Mouse (Mus musculus) adrenal gland, postnatal 10 days (tissue): ENCODE data around the gene Cenps. TPM values are rescaled to one million over a fixed set of nuclear protein-coding genes. Genes with fewer than 3 reads are reported as not detected.

Source experiments
- DNase-seq: peaks from one replicate; pipeline ENCODE4 v3.0.0; 2021; ENCODE audit warnings: mixed read lengths
- total RNA-seq, 2 experiments: library from RNA; stranded (reverse); gene quantifications; 2 replicates each; pipeline ENCODE4 v1.2.3; 2021

Gene Cenps
- total RNA-seq, 2 experiments from 2014 or later = 7.8 to 11.0 TPM

DNA sequence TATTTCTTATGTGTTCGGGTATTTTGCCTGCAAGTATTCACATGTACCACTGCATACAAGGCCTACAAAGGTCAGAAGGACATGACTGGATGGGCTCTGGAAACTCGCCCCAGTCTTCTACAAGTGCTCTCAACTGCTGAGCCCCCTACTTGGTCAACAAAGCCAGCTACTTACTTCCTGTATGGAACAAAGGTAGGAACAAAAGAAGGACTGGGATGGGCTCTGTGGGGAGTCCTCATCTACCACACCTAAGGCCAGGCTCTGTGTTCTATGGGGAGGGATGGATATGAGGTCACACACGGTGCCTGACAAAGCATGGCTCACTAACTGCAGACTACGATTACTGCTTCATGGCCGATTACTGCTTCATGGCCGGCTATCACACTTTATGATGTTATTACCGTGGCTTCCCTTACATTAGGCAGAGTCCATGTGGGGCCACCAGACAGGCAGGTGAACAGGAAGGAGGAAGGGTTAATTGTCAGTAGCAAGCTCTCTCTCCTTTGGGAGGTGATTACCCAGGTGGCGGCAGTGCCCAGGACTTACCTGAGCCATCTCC, 20.1 kb upstream of the Cenps start:
- no peak for DNase-seq

DNA sequence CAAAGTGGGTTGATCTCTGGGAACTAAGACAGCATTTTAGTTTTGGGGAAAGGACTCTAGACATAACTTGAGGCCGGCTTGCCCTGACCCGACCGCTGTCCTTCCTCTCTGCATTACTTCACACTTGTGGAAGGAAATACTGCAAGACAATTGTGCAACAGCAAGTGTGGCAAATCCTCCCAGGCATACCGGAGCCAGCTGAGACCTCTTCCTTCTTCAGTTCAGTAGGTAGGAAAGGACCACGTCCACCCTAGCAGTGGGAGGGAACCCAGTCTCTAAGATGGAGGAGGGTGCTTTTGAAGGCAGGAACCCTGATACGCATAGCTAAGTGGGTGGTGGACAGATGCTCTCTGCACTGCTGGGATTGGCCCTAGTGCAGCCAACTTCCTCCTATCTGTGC, 18.3 kb upstream of the Cenps start:
- no peak for DNase-seq

DNA sequence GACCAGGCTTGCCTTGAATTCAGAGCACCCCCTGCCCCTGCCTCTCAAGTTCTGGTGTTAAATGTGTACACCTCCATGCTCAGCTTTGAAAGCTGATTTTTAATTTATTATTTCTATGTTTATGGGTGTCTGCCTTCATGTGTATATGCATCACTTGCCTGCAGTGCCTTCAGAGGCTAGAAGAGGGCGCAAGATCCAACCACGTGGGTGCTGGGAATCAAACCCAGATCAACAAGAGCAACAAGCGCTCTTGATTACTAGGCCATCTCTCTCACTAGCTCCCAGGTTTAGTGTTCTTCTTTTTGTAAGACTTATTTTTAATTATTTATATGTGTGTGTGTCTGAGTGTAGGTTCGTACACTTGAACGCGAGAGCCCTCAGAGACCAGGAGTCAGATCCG, 17.4 kb upstream of the Cenps start:
- no peak for DNase-seq

DNA sequence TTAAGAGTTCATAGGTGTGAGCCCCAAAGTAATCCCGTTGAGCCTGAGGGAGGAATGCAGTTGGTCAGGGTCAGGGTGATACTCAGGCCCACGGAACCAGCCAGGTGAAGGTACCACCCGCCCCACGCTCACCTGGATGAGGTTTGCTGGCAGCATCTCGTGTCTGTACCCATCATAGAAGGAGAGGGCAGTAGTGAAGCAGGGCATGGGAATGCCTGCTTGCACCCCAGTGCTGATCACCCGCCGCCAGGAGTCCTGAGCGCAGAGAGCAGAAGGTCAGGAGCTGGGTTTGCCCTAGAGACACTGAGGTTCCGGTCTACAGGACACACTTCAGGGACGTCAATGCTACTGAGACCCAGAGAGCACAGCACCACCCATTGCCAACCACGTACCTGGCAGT, 13.3 kb upstream of the Cenps start:
- no peak for DNase-seq

DNA sequence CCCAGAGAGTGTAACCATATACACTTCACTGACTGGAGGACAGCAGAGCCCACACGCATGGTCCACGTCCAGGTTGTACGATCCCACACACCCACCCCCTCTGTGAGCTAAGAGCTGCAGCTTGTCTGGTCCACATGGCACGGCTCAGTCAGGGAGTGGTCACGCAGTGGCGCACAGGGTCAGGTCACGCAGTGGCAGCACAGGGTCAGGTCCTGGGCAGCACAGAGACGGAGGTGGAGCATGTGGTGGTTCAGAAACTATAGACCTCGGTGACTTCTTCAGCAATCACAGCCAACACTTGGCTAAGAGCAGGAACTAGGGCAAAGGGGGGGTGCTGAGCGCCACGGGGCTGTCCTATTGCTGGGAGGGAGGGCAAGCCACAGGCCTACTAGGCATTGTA, 12.8 kb upstream of the Cenps start:
- peak; percentile 72 for DNase-seq

DNA sequence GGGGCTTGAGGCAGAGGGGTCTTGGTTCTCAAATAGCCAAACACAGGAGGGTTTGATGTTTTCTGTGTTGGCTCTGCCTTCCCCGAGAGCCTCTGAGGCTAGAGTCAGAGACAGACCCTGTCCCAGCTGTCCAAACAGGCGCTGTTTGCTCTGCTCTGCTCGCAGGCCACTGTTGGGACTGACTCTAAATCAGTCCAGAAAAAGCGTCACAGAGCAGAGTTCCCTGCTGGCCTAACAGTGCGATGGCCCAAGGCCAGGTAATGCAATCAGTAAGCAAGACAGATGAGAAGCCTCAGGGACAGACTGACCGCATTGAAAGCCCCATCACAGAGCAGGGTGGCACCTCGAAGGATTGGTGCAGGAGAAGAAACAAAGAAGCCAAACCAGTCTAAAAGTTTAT, 12.2 kb upstream of the Cenps start:
- peak; percentile 82 for DNase-seq

DNA sequence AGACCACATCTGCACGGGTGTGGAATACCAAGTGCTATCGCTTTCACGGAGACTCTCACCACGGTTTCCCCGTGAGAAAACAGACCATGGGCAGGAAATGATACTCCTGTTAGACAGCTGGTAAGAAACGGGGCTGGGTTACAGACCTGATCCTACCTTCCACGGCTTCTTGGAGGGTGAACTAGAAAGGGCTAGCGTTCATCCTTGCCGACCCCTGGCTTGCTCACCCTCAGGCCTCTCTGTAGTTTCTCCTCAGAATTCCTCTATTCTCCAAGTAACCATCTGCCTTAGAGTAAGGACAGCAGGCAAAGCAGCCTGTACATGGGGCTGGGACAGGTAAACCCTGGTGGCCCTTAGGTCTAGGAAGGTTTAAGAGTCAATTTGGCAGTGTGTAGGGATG, 11.8 kb upstream of the Cenps start:
- DNase-seq = no peak

DNA sequence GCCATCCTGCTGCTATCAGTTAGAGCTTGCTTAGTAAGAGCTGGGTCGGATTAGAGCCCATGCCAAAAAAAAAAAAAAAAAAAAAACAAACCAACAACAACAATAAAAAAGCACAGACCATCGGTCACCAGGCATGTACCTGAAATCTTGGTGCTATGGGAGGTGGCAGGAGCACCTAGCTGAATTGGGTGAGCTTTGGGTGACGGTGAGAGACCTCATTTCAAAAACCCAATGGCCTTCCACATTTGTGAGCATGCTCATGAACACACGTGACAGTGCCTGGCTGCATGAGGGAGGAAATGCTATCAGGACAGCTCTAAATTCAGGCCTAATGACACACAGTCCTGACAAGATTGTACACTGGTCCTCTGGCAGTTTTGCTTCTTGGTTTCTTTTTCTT, 10.7 kb upstream of the Cenps start:
- no peak for DNase-seq

DNA sequence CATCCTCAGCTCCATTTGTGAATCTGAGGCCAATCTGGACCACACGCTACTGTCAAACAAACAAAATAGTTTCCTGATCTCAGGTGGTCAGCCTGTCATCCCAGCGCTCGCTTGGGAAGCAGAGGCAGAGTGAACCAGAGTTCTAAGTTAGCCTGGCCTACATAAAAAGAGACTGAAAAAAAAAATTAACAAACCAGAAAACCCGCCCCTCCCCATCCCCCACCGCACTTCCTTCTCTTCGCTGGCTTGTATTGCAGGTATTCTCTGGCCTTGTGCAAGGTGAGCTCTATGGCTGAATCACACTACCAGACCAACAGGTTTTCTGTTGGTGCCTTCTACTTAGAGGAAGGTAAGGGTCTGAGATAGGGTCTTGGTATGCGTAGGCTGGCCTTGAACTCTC, 10.1 kb upstream of the Cenps start:
- DNase-seq = no peak

DNA sequence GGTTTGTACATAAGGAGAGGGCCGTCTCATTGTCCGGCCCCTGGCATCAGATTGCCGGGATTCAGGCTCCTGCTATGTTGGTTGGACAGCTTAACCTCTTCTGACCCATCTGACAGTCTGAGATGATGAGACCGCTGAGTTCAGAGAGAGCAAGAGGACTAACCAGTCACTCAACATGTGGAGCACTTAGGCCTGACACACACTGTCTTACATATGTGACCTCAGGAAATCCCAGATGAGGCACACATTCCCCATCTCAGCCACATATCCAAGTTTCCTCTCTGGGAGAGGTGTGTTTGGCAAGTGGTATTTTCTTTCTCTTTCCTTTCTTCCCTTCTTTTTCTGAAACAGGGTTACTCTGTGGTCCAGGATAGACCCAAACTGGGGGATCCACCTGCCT, 7.7 kb upstream of the Cenps start:
- no peak for DNase-seq

DNA sequence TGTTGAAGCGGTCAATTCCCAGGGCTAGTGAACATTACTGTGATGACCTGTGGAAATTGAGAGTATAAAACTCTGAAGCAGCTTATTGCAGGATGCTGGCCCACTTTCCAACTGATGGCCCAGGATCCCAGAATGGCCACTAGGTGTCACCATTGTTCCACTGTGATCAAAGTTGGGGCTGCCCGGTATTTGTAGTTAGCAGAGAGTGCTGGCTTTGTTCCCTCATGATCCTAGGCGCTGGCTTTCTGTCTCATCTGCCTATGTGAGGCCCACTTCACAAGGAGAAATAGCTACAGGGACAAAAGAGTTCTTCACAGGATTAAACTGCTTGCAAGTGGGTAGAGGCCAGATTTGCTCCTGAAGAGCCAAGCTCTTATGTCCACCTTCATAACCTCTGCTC, 7.0 kb upstream of the Cenps start:
- DNase-seq = peak; percentile 88

DNA sequence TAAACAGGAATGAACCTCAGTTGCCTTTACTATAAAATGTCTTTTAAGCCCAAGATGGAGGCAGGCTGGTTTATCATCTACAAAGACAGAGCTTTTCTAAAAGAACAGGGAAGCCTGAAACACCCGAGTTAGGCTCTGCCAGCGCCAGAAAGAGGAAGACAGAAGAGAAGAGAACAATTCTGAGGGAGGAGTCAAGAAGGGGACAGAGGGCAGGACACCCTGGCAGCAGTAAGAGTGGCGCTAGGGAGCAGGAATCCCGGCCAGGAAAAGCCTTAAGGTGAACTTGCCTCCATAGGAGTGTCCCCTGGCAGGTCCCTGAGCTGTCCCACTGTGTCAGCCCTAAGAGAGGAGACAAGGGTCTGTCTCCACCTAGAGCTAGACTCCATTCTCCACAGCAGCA, 6.2 kb upstream of the Cenps start:
- DNase-seq = no peak

DNA sequence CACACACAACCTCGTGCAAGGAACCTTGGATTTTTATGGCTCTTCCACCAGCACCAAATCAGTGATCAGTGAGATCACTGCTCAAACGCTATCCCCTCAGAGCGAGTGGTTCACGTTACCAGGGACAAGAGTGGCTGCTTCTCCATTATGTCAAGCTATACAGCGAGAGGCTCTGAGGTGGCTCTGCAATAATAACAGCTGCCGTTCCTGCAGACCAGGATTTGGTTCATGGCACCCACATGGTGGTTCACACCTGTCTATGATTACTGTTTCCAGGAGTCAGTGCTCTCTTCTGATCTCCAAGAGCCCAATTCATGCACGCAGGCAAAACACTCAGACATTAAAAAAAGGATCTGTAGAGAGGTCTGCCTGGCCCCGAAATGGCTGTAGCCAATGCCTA, 1.1 kb upstream of the Cenps start:
- no peak for DNase-seq

DNA sequence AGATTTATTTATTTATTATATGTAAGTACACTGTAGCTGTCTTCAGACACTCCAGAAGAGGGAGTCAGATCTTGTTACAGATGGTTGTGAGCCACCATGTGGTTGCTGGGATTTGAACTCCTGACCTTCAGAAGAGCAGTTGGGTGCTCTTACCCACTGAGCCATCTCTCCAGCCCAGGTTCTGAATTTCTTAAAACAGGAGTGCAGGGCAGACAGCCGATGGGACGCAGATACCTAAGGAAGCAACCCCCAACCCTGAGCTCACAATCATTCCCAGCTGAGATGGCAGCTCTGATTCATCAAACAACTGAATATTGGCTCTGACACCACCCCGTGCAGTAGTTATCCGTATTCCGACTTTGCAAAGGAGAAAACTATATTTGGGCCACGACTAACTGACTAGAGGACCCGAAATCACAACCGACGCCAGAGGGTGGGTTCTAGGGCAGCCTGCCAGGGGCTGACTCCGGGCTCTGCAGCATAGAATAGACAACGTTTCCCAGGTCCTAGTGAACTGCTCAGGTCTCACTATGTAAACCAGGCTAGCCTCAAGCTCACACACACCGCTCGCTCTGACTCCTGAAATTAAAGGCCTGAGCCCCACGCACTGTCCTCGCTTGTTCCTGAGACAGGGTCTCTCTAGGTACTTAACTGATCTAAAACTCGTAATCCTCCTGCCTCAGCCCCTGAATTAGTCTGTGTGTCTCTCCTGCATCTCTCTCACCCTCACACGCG, 1.1 kb downstream of the Cenps start:
- DNase-seq = no peak

DNA sequence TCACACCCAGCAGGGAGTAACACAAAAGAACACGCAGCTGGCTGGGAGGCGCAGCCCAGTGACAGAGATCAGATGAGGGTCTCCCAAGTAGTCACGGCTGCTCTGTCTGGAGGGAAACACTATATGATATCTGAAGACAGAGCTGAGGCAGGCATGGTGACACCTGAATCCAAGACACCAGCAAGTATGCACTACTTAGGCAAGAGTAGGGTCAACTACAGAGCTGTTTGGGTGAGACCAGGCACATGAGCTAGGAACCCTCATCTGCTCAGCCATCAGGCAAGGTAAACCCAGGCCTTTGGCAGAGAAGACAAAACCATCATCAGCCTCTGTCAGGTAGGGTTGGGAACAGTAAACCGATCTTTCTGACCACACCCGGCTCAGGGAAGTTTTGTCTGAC, 4.0 kb downstream of the Cenps start:
- no peak for DNase-seq

DNA sequence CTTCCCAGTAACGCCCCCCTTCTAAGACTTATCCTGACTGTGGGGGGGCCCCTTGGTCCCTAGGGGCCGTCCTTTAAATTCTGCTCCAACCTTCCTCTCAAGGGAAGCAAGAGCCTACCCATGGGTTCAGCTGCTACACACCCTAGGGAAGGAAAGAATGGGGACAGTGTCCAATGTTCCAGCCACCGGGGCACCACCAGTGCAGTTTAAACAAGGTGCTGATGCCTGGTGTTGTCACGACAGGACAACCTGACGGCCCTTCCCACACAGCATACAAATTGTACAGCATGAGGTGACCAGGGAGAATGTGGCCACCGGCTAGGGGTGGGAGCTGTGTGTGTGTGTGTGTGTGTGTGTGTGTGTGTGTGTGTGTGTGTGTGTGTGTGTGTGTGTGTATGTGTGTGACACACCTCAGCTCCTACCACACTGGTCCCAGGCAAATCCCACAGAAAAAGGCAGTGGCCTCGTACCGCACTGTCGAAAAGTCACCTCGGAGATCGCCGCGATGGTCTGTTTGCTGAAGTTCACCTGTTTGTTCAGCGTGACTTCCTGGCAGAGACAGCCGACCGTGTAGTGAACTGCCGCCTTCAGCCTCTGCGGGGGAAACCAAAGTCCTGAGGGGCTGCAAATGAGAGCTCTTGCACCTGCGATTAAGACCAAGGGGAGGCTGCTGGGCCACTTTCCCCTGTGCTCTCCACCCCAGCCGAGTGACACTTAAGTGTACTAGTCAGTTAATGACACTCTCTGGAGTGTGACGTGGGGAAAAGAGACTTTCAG, 5.5 kb downstream of the Cenps start:
- no peak for DNase-seq

DNA sequence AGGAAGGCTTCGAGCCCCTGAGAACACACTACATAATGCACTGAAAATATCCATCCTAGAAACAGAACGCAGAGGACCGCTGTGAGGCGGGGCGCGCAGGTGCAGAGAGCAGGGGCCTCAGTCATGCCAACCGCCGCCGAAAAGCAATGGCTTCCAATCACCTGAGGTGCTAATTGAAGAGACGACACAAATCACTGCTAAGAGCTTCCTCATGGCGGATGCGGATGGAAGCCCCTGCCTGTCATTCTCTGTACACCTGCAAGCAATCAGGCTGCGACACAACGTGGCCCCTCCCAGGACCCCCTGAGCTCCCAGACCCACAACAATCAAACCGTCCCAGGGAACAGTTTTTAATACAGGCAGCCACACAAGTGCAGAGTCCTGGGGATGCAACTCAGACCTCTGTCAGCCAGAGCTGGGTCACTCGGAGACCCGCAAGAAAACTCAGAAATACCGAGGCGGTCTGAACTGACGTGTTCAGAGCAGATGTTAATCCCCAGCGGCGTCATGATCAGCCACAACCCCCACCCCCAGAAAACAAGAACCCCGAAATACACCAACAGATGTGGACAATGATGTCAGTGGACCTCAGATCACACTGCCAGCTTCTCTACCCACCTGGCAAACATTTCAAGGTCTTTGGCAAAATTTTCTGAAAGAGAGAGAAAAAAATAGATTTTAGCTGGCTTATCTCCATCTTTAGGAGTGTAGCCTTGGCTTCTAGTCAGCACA, 6.2 kb downstream of the Cenps start:
- DNase-seq = no peak

DNA sequence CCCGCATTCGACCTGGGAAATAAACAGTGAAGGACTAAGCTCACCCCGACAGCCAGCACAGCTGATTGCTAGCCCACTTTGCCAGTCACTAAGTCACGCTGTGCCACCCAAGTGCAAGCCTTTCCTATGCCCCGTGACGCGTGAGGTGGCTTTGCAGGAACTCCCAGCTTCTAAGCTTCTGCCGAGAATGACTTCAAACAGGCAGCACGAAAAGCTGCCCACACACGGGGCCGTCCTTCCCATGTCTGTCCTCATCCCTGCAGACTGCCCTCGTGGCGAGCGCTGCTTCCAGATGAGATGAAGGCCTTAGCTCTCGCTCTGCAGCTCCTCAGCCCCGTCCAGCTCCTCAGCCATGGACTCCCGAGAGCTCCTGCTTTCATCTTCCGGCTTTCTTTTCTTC, 9.0 kb downstream of the Cenps start:
- DNase-seq = no peak

DNA sequence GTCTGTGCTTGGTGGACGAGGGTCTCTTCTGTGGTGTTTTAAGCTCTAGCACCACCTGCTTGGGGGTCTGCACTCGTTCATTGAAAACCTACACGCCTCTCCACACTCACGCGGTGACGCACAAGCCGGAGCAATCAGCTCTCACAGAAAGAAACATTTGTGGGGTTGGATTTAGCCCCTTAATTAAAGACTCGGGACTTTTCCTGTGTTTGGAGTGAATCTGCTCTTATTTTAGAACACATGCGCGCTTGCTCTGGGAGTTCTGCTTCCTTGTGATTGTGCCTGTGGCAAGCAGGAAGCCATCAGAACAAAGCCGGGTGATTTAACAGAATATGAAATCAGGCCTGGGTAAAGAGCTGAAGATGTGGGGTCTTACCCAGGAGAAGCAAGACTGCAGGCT, 10.8 kb downstream of the Cenps start, which contains the start of gene Cort:
Gene Cort, minus strand, starts transcription at position 101 of the 400 bp plus-strand sequence.
- no peak for DNase-seq

DNA sequence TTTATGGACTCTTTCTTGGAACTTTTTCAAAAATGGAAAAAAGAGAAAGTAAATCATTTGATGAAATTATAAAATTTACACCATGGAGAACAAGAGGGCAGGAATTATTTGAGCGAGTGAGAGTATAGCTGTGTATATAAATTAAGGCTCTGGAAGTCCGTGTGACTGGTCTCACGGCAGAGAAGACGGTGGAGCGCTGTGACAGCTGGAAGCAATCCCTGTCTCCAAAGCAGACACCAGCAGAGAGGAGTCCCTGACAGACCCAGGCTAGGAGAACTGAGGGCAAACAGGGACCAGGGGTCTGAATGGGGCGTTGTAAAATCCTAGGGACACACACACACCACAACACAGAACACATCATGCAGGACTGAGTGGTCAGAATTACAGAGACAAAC, 11.3 kb downstream of the Cenps start:
- no peak for DNase-seq

DNA sequence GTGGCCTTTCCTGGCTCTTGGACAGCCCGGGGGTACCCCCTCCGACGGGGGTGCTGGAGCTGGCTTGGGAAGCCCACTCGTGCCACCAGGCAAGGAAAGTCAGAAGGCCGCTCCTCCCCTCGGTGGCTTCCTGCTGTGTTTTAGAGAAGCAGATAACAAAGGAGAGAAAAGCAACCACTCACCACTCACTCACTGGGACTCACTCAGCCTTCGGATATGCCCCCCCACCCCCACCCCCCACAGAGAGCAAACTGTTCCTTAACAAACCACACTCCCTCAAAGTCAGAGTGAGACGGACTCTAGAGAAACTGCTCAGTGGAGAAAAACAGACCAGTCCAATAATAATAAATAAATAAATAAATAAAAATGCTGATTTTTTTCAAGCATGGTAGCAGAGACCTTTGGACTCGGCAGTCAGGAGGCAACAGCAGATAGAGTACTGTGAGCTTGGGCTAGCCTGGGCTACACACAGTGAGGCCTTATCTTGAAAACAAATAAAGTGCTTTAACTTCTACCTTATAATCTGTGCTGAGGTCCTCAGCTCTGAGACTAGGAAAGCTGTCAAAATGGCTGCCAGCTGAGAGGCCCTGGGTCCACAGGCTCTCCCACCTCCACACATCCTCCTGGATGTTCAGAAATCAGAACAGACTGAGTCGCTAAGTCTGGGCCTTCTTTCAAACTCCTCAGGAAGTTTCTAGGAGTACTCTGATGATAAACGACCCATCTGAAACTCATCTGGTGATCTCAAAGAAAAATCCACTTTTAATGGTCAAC, 11.9 kb downstream of the Cenps start:
- no peak for DNase-seq

DNA sequence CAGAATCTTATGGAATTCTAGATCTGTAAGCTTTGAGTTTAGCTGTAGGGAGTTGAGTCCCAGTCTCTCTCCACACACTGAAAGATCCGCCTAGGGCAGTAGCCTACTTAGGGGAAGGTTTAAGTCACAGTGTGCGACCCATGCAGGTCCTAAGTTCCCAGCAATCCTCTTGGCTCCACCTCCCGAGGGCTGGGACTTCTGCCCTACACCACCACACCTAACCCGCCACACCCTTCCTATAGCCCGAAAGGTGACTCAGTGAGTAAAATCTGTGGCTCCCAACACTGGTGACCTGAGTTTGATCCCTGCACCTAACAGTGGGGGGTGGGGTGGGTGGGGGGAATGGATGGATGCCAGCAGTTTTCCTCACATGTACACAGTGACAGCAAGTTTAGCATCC, 14.0 kb downstream of the Cenps start:
- no peak for DNase-seq
